Mouse (Mus musculus) heart, embryonic 11.5 days (tissue): ENCODE results near the gene 1700025G04Rik. TPM values are rescaled to one million over a fixed set of nuclear protein-coding genes. Genes with fewer than 3 reads are reported as not detected.

Experiments
- ATAC-seq: fragments of 200-750 bp; cut with Nextera tagmentation; replicated peaks from 2 replicates; pipeline ENCODE4 v1.8.0; 2017; ENCODE audit warnings: moderate library complexity; ENCODE audit not compliant: insufficient number of reproducible peaks, low FRiP score, low TSS enrichment
- H3K27ac ChIP-seq: fragments of 300-500 bp; sonication (generic); 2 replicates; pipeline ENCODE4 v1.5.1; 2014; ENCODE audit warnings: mild to moderate bottlenecking, low read depth, low read length
- H3K27me3 ChIP-seq: fragments of 300-500 bp; sonication (generic); 2 replicates; pipeline ENCODE4 v1.6.1; 2014; ENCODE audit warnings: mild to moderate bottlenecking, low read length, mixed read lengths; ENCODE audit not compliant: control insufficient read depth, insufficient read depth
- H3K36me3 ChIP-seq: fragments of 300-500 bp; sonication (generic); 2 replicates; pipeline ENCODE4 v1.6.1; 2014; ENCODE audit warnings: mild to moderate bottlenecking, low read length, moderate library complexity, mixed read lengths; ENCODE audit not compliant: control insufficient read depth, insufficient read depth
- H3K4me1 ChIP-seq: fragments of 300-500 bp; sonication (generic); 2 replicates; pipeline ENCODE4 v1.6.1; 2014; ENCODE audit warnings: low read length; ENCODE audit not compliant: control insufficient read depth, insufficient read depth
- H3K4me2 ChIP-seq: fragments of 300-500 bp; sonication (generic); 2 replicates; pipeline ENCODE4 v1.6.1; 2014; ENCODE audit warnings: mild to moderate bottlenecking, moderate library complexity
- H3K4me3 ChIP-seq: fragments of 300-500 bp; sonication (generic); 2 replicates; pipeline ENCODE4 v1.5.1; 2014; ENCODE audit warnings: low read depth, low read length
- H3K9ac ChIP-seq: fragments of 300-500 bp; sonication (generic); 2 replicates; pipeline ENCODE4 v1.6.1; 2014; ENCODE audit warnings: mild to moderate bottlenecking, low read depth, low read length, moderate library complexity
- H3K9me3 ChIP-seq: fragments of 300-500 bp; sonication (generic); replicated peaks from 2 replicates; pipeline ENCODE4 v1.6.1; 2016; ENCODE audit warnings: low read length; ENCODE audit not compliant: control insufficient read depth
- WGBS: fragments of 180-500 bp; shearing (Covaris S2); extraction: QIAGEN DNeasy Blood & Tissue Kit; methylation state at CpG from one replicate; pipeline ENCODE4 v1.1.7; 2014; ENCODE audit not compliant: insufficient replicate concordance; 5-methylcytosine and 5-hydroxymethylcytosine counted together
- polyA plus RNA-seq: library from polyadenylated mRNA; unstranded; fragments of >200 nt; fragmentation: Nextera tagmentation; extraction: Ambion mirVana; gene quantifications from 2 replicates; pipeline ENCODE4 v1.2.1, GENCODE M21; 2014

The 1700025G04Rik gene
- polyA plus RNA-seq, 1 experiment from 2014 or later, result 25.0 TPM

- Histone ChIP-seq H3K36me3 (no peaks in the 10 kb centered on the region), H3K9ac (no peak overlapping the region), H3K27me3 (no peaks in the 10 kb centered on the region), H3K9me3 (no peaks in the 10 kb centered on the region), H3K4me2 (no peak overlapping the region), H3K4me1 (peaks cover 9% of the 10 kb centered on the region), H3K4me3 (no peak overlapping the region), H3K27ac (no peak overlapping the region)
- ATAC-seq, result no peak
- WGBS, result 75% methylated on average over 12 of the region's 12 CpGs
Observed at GRCm38 (mm10) chr1:151900706-151901360, 189.1 kb downstream of the 1700025G04Rik start.

- H3K4me2 ChIP-seq, result no peak overlapping the region
- H3K4me3 ChIP-seq, result no peak overlapping the region
- 0 out of 2 replicates have a peak overlapping the region, but pooled peaks have one; percentile 10 for H3K27ac ChIP-seq
- no peaks in the 10 kb centered on the region for H3K36me3 ChIP-seq
- WGBS, result 49% methylated on average over 7 of the region's 7 CpGs
- no peaks in the 10 kb centered on the region for H3K9me3 ChIP-seq
- H3K9ac ChIP-seq, result no peak overlapping the region
- no peak for ATAC-seq
- H3K4me1 ChIP-seq, result peaks cover 9% of the 10 kb centered on the region
- no peaks in the 10 kb centered on the region for H3K27me3 ChIP-seq
Observed at GRCm38 (mm10) chr1:151899964-151900363, 190.0 kb downstream of the 1700025G04Rik start.

DNA sequence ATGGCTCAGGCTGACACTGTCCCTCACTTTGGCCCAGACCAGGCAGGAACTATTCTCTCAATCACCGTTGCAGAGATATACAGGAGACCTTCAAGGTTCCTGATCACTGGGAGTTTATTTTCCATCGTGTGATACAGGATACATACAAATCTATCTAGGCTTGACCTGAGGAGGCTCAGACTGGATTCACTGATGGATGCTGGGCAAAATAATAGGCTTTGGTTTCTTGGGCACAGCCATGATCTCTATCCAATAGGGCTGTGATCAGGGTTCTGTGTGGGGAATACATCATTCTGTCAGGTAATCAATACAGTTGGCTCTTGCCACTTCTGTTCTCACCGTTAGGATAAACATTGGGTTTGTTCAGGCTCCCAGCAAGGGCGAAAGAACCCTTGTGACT is 194.5 kb downstream of the 1700025G04Rik start:
- no peak overlapping the region for H3K9ac ChIP-seq
- H3K36me3 ChIP-seq, result no peaks in the 10 kb centered on the region
- no peaks in the 10 kb centered on the region for H3K27me3 ChIP-seq
- 64% methylated on average over 4 of the region's 4 CpGs for WGBS
- peaks cover 16% of the 10 kb centered on the region for H3K4me1 ChIP-seq
- no peak overlapping the region for H3K27ac ChIP-seq
- ATAC-seq, result no peak
- H3K4me3 ChIP-seq, result no peak overlapping the region
- no peak overlapping the region for H3K4me2 ChIP-seq
- H3K9me3 ChIP-seq, result no peaks in the 10 kb centered on the region

DNA sequence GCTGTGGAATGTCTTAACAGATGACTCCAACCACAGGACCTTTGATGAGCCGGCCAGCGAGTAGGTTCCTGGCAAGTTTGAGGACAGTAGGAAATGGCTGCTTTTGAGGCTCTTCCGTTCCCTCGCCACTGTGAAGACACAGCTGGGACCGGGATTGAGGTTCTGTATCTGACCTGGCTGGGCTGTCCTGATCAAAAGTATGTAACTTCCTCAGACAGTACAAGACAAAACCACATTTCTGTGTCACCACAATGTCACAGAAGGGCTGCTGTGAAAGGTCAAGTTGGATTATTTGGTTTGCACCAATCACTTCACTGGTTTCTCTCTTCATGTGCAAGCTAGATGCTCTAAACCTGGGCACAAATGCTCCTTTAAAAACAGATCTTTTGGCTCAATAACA is 195.9 kb downstream of the 1700025G04Rik start:
- 71% methylated on average over 5 of the region's 5 CpGs for WGBS
- Histone ChIP-seq H3K36me3 (no peaks in the 10 kb centered on the region), H3K27me3 (no peaks in the 10 kb centered on the region), H3K4me3 (no peak overlapping the region), H3K9me3 (no peaks in the 10 kb centered on the region), H3K4me1 (peaks cover 12% of the 10 kb centered on the region; the same call in 1 of the 2 replicates), H3K9ac (no peak overlapping the region), H3K4me2 (no peak overlapping the region), H3K27ac (no peak overlapping the region)
- no peak for ATAC-seq

- H3K27me3 ChIP-seq, result no peaks in the 10 kb centered on the region
- no peak overlapping the region for H3K4me2 ChIP-seq
- ATAC-seq, result no peak
- no peak overlapping the region for H3K4me3 ChIP-seq
- 68% methylated on average over 5 of the region's 5 CpGs for WGBS
- peaks cover 24% of the 10 kb centered on the region for H3K4me1 ChIP-seq
- no peaks in the 10 kb centered on the region for H3K36me3 ChIP-seq
- no peak overlapping the region for H3K9ac ChIP-seq
- H3K9me3 ChIP-seq, result no peaks in the 10 kb centered on the region
- no peak overlapping the region for H3K27ac ChIP-seq
Observed at GRCm38 (mm10) chr1:151892008-151892407, 197.9 kb downstream of the 1700025G04Rik start.

- Histone ChIP-seq H3K9me3 (no peaks in the 10 kb centered on the region), H3K9ac (no peak overlapping the region), H3K4me1 (peaks cover 29% of the 10 kb centered on the region), H3K36me3 (no peaks in the 10 kb centered on the region), H3K4me3 (no peak overlapping the region), H3K27me3 (no peaks in the 10 kb centered on the region), H3K4me2 (no peak overlapping the region), H3K27ac (no peak overlapping the region)
- 48% methylated on average over 9 of the region's 9 CpGs for WGBS
- ATAC-seq, result no peak
Observed at GRCm38 (mm10) chr1:151891194-151891593, 198.7 kb downstream of the 1700025G04Rik start.

DNA sequence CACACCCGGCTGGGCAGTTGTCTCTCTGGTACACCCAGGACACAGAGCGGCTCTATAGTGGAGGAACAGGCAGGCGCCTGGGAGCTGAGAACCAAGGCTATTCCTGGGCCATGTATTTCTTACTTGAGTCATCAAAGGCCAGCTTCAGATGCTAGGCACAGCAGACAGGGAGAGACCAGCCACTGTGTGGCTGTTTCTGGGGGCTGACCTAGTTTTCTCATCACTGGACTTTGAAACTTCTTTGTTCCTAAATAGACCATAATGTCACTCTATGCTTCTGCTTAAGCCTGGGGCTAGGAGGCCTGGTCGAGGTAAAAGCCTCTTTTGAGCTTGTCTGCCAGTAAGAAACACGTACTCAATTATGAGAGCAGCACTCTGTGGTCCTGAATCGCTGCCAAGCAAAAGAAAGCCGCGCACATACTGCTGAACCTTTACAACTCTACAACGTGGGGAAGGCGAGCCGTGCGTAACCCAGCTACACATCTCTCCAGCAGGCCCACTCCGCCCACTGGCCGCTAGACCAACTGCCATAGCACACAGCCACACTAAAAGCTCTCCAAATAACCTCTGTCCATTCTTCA is 199.8 kb downstream of the 1700025G04Rik start:
- no peak overlapping the region for H3K4me3 ChIP-seq
- H3K27me3 ChIP-seq, result no peaks in the 10 kb centered on the region
- H3K9me3 ChIP-seq, result no peaks in the 10 kb centered on the region
- peak overlapping the region; percentile 58; the same call in 1 of the 2 replicates for H3K27ac ChIP-seq
- WGBS, result 66% methylated on average over 14 of the region's 14 CpGs
- ATAC-seq, result no peak
- no peaks in the 10 kb centered on the region for H3K36me3 ChIP-seq
- H3K4me1 ChIP-seq, result peaks cover 31% of the 10 kb centered on the region
- H3K9ac ChIP-seq, result no peak overlapping the region
- no peak overlapping the region for H3K4me2 ChIP-seq

- no peaks in the 10 kb centered on the region for H3K9me3 ChIP-seq
- H3K4me1 ChIP-seq, result peaks cover 31% of the 10 kb centered on the region
- H3K27ac ChIP-seq, result no peak overlapping the region
- no peak overlapping the region for H3K4me3 ChIP-seq
- no peaks in the 10 kb centered on the region for H3K36me3 ChIP-seq
- no peak overlapping the region for H3K9ac ChIP-seq
- H3K4me2 ChIP-seq, result peak overlapping the region; percentile 11; the same call in 1 of the 2 replicates
- no peak for ATAC-seq
- WGBS, result 55% methylated on average over 5 of the region's 5 CpGs
- H3K27me3 ChIP-seq, result no peaks in the 10 kb centered on the region
Observed at GRCm38 (mm10) chr1:151887631-151888030, 202.3 kb downstream of the 1700025G04Rik start.

DNA sequence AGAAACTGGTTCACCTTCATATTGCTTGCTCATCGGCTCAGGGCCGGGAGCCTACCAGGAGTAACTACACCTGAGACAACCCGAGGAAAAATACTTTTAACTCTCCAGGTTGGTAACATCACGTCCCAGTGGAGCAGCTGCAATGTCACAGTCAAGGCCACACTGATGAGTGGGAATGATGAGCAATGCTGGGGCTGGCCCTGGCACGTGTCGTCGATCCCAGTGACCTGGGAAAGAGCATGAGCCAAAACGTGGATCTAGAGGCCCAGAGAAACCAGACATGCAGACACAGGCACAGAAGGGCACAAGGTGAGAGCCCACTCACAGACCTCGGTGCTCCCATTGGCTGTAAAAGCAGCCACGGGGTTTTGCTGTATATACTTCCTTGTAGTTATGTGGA is 202.8 kb downstream of the 1700025G04Rik start:
- ATAC-seq, result no peak
- Histone ChIP-seq H3K4me3 (no peak overlapping the region), H3K36me3 (no peaks in the 10 kb centered on the region), H3K4me2 (no peak overlapping the region), H3K9ac (no peak overlapping the region), H3K9me3 (no peaks in the 10 kb centered on the region), H3K4me1 (peaks cover 31% of the 10 kb centered on the region), H3K27ac (no peak overlapping the region), H3K27me3 (no peaks in the 10 kb centered on the region)
- WGBS, result 72% methylated on average over 10 of the region's 10 CpGs
